Mouse (Mus musculus): ENCODE measurements around the gene Il1b. TPM values are rescaled to one million over a fixed set of nuclear protein-coding genes. Genes with fewer than 3 reads are reported as not detected.

Gene Il1b
- total RNA-seq, 2 experiments from 2014 or later = not detected

Other genes starting within 250 kb of the Il1b start
- gene Chchd5, start 241.4 kb downstream of the Il1b start, total RNA-seq (2021) = 1 to 10 TPM; 7.9 to 9.1 TPM
- gene Slc20a1, start 172.4 kb downstream of the Il1b start, total RNA-seq (2021) = 1 to 10 TPM; 4.5 to 5.1 TPM
- 1 to 10 TPM; 2.8 to 3.3 TPM for gene Ckap2l, start 73.9 kb downstream of the Il1b start, total RNA-seq (2021)
- not detected for gene Il1a, start 61.2 kb downstream of the Il1b start, total RNA-seq (2021)
- not detected for gene F830045P16Rik, start 165.5 kb upstream of the Il1b start, total RNA-seq (2021)
- 10 to 100 TPM in 1 of 2 experiments, 1 to 10 TPM in 1; 9.5 to 14.4 TPM for gene Sirpa, start 221.7 kb upstream of the Il1b start, total RNA-seq (2021)

All from gastrocnemius, postnatal 14 days (tissue).